Mouse (Mus musculus) 3134 (cell line): ENCODE measurements around the gene Fstl3.

Experiments
- DNase-seq: peaks from one replicate; pipeline ENCODE4 v3.0.0-alpha.2; 2011; ENCODE audit warnings: low spot score; ENCODE audit not compliant: insufficient read length; ENCODE audit errors: extremely low read depth

Gene Fstl3

DNA sequence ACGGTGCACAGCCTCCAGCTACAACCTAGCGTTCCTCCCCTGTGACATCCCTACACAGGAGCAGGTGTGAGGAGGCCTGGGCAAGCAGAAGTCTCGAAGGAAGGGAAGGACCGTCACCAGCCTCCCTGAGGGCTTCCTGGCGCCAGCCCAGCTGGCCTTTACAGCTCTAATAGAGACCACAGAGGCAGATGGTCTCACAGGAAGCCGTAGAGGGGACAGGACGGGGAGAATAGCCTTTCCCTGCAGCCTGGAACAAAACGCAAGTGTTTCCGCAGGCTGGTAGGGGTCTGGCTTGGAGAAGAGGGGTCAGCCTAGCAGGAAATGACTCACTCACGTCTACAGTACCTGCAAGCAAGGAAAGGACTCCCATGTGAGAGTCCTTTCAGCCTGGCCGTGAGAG lies 30.8 kb downstream of the Fstl3 start:
- DNase-seq: no peak

GRCm38 (mm10) chr10:79808728-79809127 lies 31.7 kb downstream of the Fstl3 start:
- DNase-seq: no peak

GRCm38 (mm10) chr10:79811736-79812637 lies 34.9 kb downstream of the Fstl3 start:
- peak; percentile 54 for DNase-seq

GRCm38 (mm10) chr10:79814271-79814842 lies 37.3 kb downstream of the Fstl3 start:
- no peak for DNase-seq

GRCm38 (mm10) chr10:79815671-79816494 lies 38.8 kb downstream of the Fstl3 start:
- no peak for DNase-seq

- no peak for DNase-seq
Measured at GRCm38 (mm10) chr10:79817111-79817510, 40.0 kb downstream of the Fstl3 start.

DNA sequence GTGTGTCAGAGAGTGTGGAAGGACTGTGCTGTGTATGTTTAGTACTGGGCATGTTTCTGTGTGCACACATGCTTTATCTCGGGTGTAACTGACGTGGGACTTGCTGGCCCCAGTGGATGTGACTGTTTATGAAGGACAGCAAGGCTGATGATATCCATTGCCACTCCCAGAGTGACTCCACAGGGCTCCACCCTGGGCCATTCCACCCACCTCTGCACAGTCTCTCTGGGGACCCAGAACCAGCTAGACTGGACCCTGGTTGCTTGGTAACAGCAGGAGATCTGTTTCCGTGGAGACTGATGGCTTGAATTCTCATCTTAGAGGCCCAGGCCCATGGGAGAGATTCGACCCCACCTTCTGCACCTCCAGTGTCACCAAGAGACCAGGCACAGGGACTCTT lies 41.2 kb downstream of the Fstl3 start:
- DNase-seq: no peak

- DNase-seq: no peak
Measured at GRCm38 (mm10) chr10:79819606-79820005, 42.5 kb downstream of the Fstl3 start.

- no peak for DNase-seq
Measured at GRCm38 (mm10) chr10:79820277-79820676, 43.2 kb downstream of the Fstl3 start.

- no peak for DNase-seq
Measured at GRCm38 (mm10) chr10:79820782-79821181, 43.7 kb downstream of the Fstl3 start, which contains the start of gene Misp. TSS of gene Misp (plus strand) at chr10:79820989.

DNA sequence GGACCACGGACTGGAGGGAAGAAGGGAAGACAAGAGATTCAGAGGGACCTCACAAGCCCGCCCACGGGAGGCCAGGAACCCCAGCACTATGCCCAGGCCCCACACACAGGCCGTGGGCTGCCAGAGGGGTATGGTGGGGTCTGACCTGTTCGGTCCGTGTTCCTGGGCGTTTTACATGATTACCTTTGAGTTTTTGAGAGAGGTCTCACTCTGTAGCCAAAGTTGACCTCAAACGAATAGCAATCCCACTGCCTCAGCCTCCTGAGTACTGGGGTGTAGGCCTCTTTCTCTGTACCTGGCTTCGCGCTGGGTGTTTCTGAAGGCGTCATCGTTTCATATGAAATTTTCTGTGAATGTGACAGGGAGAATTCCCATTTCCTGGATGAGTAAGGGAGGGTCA lies 44.7 kb downstream of the Fstl3 start:
- DNase-seq: no peak

- DNase-seq: no peak
Measured at GRCm38 (mm10) chr10:79822372-79822771, 45.3 kb downstream of the Fstl3 start.

DNA sequence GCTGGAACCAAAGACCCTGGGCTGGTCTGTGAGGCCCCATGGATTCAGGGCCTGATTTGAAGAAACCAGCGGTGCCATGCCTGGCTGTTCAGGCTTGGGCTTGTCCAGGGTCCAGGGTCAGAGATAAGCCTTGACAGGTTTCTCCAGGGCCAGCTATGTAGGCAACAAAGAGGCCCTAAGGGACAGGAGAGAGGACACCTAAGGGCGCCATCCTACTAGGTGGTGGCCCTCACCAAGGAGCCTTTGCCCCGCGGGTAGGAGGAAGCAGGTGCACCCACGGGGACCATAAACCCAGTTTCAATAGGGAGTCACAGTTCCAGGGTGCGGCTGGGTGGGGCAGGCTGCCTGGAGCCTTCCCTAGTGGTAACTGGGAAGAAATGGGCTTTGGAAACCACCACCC lies 45.9 kb downstream of the Fstl3 start:
- no peak for DNase-seq

DNA sequence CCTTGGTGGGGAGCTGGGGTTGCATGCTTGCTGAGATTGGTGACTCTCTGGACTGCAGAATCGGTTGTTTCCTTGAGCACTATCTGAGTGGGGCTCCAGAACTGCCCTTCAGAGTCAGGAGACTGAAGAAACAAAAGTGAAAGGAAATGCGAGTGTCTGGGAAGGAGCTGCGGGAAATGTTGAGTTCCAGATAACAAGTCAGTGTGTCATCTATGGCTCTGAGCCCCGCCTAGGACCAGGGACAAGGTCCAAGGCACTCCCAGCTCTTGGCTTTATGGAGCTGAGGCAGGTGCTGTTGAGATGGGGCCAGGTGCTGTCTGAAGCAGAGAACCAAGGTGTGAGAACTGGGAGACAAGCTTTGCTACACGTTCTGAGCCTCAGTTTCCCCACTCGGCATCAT lies 47.3 kb downstream of the Fstl3 start:
- no peak for DNase-seq

DNA sequence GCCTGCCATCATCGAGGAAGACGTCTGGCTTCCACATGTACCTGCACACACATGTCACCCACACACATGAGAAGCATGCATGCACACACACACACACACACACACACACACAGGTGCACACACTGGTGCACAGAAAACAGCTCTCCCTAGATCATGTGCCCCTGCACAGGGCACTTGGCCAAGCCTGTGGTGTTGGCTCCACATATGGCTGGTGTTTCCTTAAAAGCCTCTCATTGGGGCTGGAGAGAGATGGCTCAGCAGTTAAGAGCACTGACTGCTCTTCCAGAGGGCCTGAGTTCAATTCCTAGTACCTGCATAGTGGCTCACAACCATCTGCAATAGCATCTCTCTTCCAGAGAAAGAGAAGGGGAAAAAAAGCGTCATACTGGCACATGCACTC lies 54.5 kb downstream of the Fstl3 start:
- DNase-seq: no peak
